Mouse (Mus musculus) cerebellum, adult 18-20 months (tissue): ENCODE measurements around the gene Pcsk6.
"Not testable (repeated sequence)": the region's sequence is repeated elsewhere in the genome, so short reads cannot be mapped to it uniquely, and the experiment has no call there.

ENCODE experiments used
- DNase-seq, 2 experiments: peaks; one replicate each; pipeline ENCODE4 v3.0.0; 2021

Pcsk6 gene

GRCm38 (mm10) chr7:65884928-65885327, 23.4 kb downstream of the Pcsk6 start:
- no peak for DNase-seq

DNA sequence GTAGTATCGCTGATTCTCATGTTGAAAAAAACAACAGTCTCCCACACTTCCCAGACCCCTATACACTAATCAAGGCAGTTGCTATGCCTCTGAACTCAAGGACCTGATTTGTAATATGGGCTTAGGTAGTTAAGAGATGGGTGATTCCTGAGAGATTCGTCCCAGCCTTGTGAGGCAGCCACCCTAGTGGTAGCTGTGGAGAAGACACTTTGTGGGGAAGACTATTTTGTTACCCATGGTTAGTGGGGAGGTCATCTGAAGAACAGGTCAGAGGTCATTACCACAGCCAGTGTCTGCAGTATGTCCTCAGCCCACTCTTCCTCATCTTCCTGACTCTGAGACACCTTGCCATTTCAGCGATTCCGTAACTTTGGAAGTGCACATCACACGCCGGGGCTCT, 24.3 kb downstream of the Pcsk6 start:
- no peak for DNase-seq

GRCm38 (mm10) chr7:65891831-65892230, 30.3 kb downstream of the Pcsk6 start:
- no peak for DNase-seq

DNA sequence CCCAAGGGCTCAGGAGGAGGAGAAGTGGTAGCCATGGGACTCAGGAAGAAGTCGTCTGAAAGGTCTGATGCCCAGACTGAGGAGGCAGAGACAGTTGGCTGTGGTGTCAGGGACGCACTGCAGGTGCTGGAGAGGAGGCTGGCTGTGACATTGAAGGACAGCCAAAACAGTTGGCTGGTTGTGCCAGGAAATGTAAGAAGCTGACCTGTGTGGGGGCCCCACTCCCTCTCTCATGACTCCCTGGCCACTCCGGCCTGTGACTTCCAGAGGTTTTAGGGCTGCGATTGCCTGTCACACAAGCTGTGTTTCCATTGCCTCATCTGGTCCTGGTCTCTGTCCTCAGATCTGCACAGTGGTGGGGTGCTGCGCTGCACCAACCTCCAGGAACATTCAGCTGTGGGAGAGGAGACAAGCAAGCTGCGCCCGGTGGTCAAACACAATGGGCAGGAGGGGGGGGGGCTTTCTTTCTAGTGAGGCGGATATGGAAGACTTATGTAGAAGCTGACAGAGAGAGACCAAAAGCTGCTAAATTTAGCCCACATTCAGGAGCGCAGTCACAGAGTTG, 30.8 kb downstream of the Pcsk6 start:
- peak; percentile 38 for DNase-seq

GRCm38 (mm10) chr7:65893546-65893945, 32.0 kb downstream of the Pcsk6 start:
- DNase-seq: no peak

DNA sequence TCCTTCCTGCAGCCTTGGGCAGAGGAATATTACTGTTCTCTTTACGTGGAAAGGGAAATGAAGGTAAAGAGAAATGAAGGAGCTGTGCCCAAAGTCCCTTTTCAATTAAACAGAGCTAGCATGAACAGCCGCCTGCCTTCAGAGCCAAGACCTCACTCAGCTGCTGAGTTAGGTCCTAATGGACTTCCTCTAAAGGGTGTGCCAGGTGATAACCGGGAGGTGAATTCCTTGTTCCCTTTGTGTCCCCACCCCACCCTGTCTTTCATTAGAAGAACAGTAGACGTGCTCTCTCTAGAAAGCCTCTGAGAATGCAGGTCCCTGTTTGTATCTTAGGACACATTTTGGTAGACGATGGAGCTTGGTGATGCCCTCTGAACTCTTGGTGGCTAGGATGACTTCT, 33.7 kb downstream of the Pcsk6 start:
- DNase-seq: no peak

DNA sequence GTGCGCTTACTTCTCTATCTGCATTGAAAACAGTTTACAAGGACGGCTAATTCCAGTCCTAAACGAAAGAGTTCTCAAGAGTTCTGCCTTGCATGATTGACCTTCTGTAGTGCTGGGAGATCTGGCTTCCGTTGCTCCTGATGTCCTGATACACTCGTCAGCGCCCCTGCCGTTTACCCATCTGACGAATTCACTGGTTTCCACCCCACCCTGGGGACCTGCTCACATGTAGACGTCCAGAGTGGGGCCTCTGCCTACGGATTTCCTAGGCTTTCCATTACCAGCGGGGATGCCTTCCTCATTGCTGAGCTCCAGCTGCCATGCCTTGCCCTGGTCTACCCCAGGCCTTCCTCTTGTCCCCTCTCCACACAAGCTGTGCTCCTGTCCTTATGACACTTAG, 39.7 kb downstream of the Pcsk6 start:
- DNase-seq: no peak

- DNase-seq: peak; percentile 48
These were observed 41.1 kb downstream of the Pcsk6 start for GRCm38 (mm10) chr7:65902471-65903180.

DNA sequence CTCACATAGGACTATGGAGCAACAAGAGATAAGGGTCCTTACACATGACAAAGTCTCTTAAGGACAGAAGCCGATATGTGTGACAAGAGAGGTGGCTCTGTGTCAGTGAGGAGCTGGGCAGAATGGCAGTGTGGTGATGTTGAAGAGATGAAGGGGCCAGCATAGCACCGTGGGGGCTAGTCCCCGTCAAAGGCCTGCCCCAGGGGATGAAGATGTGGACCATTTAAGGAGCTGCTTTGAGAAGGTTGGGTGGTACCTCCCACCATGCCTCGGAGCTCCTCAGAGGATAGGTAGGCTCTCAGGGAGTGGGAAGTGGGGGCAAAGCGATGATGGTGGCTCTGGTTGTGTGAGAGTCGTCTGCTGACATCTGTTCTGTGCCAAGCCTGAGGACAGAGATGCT, 41.9 kb downstream of the Pcsk6 start:
- DNase-seq: no peak

DNA sequence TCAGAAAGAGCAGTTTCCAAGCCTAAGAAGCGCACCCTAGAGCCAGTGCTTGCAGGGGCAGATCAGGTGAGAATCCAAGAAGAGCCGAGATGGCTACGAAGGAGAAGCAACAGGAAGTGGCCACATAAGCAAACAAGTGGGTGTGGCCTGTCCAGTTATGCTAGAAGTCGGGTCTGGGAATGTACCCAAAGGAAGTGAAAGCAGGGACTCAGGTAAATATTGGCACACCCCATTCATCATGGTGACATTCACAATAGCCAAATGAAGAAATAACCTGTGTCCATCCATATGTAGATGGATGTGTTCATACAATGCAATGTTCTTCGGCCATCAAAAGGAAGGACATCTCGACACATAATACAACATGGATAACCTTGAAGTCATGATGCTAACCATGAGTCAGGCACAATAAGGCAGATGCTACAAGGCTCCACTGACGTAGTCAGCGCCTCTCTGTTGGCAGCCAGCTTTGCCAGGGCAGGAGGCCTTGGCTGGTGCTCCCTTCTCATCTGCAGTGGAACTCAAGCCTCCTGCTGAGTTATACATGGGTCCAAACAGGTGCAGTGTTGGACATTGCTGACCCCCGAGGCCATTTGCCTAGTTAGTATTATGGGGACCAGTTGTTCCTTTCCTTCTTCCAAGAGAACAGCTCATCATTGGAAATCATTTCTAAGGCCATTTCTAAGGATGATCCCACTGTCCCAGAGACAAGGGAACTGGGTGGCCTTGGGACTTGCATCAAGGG, 45.2 kb downstream of the Pcsk6 start:
- DNase-seq: no peak

GRCm38 (mm10) chr7:65909343-65910127, 48.0 kb downstream of the Pcsk6 start:
- no peak for DNase-seq

DNA sequence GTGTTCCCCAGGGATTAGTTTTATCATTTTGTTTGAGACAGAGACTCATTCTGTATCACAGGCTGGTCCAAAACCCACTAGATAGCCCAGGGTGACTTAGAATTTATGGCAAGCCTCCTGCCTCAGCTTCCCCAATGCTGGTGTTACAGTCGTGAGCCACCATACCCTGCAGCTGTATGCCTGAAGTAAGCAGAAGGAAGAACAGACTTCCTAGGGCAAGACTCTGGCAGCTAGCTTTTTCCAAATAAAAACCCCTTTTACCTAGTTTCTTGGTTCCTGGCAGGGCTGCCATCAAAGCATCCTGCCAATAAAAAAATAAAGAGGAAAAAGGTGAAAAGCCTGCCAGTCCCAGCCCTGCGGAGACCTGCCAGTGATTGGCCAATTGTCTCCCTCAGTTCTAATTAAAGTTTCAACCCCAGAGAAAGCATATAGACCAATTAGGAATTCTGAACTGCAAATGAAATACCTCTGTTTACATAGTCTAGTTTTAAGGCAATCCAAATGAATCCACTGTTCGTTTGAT, 51.6 kb downstream of the Pcsk6 start:
- no peak for DNase-seq

DNA sequence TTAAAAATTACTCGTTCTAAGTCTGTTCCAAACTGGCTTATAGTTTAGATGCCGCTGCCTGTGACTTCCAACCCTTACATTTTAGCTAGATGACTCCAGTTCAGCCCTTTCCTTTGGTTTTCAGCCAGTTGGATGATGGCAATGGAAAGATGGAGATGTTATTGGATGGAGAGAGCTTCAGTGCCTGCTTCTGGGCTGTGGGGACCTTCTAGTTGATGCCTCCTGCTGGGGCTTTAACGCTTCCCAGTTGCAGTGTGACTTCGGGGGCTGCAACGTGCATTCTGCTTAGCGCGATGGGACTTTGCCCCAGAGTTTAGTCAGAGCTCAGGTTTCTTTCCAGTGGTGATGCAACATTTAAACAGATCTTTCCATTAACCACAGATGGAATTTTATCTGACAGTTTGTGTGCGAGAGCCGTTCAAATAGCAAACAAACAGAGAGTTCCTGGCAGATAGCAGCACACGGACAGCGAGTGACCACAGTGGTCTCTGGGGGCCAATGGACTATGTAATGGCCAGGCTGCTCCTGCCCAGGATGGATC, 53.3 kb downstream of the Pcsk6 start:
- no peak for DNase-seq

DNA sequence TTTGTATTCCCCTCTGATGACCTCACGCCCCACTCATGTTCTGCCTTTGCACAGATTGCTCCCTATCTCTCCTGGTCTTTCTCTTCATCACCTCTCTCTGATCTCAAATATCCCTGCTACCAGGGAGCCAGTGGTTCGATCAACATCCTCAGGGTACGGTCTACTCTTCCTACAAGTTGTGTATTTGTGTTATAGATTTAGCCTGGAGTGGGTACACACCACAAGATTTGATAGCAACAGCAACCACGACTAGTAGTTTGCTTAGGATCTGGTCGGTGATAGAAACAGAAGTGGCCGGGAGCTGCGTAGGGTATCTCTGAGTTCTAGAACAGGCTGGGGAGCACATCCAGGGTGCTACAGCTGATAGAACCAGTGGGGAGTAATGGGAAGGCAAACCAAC, 54.3 kb downstream of the Pcsk6 start:
- DNase-seq: no peak

DNA sequence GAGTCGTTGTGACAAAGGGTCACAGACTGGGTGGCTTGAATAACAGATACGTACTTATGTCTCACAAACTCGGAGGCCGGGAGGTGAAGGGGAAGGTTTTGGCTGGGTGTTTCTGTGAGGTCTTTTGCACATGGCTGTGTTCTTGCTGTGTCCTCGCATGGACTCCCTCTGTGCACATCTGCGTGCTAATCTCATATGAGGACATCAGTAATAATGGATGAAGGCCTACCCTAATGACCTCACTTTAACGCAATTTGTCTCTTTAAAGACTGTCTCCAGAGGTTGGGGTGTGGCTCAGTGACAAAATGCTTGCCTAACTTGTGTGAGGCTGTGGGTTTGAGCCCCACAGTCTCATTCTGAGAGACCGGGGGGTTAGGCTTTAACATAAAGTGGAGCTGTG, 55.0 kb downstream of the Pcsk6 start:
- no peak for DNase-seq

DNA sequence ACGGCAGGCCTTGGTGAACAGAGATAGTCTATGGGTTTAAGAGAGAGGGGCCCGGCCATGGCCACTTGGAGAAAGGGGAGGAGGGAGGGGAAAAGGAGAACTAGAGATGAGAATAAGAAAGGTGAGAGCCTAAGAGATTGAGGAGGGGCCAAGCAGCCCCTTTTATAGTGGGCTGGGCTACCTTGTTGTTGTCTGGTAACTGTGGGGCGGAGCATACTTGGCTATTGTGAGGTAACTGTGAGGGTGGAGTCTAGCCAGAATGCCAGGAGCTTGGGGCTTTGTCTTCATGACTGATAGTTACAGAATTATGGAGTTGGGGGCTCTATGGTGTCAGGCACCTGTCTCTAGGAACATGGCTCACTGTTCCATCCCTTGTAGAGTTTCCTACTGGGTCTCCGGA, 56.9 kb downstream of the Pcsk6 start:
- no peak for DNase-seq

GRCm38 (mm10) chr7:65929398-65929797, 67.9 kb downstream of the Pcsk6 start:
- DNase-seq: no peak

- DNase-seq: no peak
These were observed 68.9 kb downstream of the Pcsk6 start for GRCm38 (mm10) chr7:65930478-65930877.

GRCm38 (mm10) chr7:65934238-65934970, 72.9 kb downstream of the Pcsk6 start:
- not testable (repeated sequence) for DNase-seq

DNA sequence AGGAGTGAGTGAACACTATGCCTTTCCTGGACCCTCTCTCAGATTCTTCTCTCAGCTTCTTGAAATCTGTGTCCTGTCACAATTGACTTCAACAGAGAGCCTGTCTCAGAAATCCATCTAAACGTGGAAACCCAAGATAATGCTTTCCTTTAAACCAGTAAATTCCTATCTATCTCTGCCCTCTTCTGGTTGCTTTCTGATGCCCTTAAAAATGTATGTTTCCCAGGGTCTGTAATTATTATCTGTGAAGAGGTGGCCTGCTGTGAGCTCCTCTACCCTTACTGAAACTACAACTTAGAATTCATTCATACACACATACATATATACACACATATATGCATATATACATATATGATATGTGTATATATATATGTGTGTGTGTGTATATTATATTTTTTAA, 73.7 kb downstream of the Pcsk6 start:
- DNase-seq: no peak

- DNase-seq: no peak
These were observed 79.5 kb downstream of the Pcsk6 start for GRCm38 (mm10) chr7:65940988-65941387.

GRCm38 (mm10) chr7:65945342-65945993, 83.9 kb downstream of the Pcsk6 start:
- DNase-seq: no peak
